Mouse (Mus musculus) lung, adult 2 months (tissue): ENCODE measurements around the gene Tbata. TPM values are rescaled to one million over a fixed set of nuclear protein-coding genes. Genes with fewer than 3 reads are reported as not detected.
A peak's percentile ranks its signal among the peaks of the same experiment; 100 is the strongest.

Experiments used
- DNase-seq: peaks from one replicate; pipeline ENCODE4 v3.0.0; 2022
- H3K4me1 ChIP-seq: fragments of 200-500 bp; 2 replicates; pipeline ENCODE4 v1.6.1; 2011; ENCODE audit warnings: low read length; ENCODE audit not compliant: control insufficient read depth, insufficient read depth
- H3K4me3 ChIP-seq: fragments of 200-500 bp; replicated peaks from 2 replicates; pipeline ENCODE3; 2011; ENCODE audit warnings: low read depth, mild to moderate bottlenecking, control low read depth, low read length; ENCODE audit errors: extremely low read depth
- CTCF ChIP-seq: fragments of 200-500 bp; IDR thresholded peaks from 2 replicates; pipeline ENCODE4 v1.5.1; 2011; ENCODE audit warnings: mild to moderate bottlenecking, low read length, control low read depth; ENCODE audit not compliant: insufficient read depth
- POLR2A ChIP-seq: fragments of 200-500 bp; IDR thresholded peaks from 2 replicates; pipeline ENCODE4 v1.6.1; 2011; ENCODE audit warnings: low read depth, mild to moderate bottlenecking, control low read depth, low read length, borderline replicate concordance; ENCODE audit errors: extremely low read depth
- WGBS: fragments of 180-500 bp; shearing (Covaris S2); methylation state at CpG from one replicate; pipeline ENCODE4 v1.1.7; 2018; 5-methylcytosine and 5-hydroxymethylcytosine counted together
- polyA plus RNA-seq: library from polyadenylated mRNA; depleted of rRNA; stranded (reverse); fragments of >200 nt; gene quantifications from 2 replicates; pipeline ENCODE4 v1.2.3, GENCODE M21; 2012; rRNA removed

The Tbata gene
- polyA plus RNA-seq: 3.8 and 4.1 TPM in 2 replicates

DNA sequence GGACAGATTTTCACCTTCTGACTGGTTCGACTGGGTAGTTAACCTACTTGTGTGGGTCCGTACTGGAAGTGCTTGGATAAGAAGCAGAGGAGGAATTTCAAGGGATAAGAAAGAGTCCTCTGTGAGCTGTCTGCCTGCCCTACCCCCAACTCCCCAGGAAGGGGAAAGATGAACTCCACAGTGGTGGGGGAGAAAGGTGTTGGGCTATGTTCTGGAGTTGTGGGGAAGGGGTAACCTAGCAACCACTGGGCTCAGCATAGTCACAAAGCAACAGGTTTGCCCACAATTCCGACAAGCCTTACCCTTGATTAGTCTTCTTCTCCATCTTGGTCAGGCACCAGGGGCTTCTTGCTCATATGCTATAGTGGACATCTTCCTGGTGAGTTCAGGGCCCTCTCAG, at the start of gene Tbata:
Gene Tbata, plus strand, starts transcription at position 301 of the 400 bp plus-strand sequence.
- no peak for DNase-seq
- 58% methylated on average over 3 of the region's 3 CpGs for WGBS
- no peaks in the 10 kb centered on the region for H3K4me1 ChIP-seq
- no peak for TF ChIP-seq POLR2A
- TF ChIP-seq CTCF: no peak
- H3K4me3 ChIP-seq: no peak within 1 kb of the TSS

DNA sequence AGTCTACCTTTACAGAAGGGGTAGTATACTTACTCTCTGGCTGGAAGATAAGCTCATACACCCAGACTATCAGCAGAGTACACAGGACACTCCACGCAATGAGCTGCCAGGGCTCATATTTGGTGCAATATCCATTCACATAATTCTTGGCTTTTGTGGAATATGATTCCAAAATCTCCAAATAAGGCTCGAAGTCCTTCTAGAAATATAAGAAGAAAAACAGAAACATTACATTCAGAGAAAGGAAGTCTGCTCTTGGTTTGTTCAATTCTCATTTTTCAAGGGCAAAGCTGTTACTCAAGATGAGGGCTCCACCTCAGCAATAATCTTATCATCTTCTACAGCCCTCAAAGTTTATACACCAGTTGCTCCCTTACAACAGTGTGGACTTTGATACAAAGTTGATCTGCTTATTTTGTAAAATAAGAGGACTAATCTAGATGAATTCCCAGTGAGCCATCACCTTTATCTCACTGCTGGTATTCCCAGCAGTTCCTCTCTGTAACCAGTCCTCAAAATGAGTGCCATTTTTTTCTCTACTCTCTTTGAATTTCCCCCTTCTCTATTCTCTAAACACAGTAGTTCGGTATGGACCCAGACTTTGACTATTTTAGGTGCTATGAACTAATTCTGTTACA, 48.4 kb upstream of the Tbata start:
- DNase-seq: no peak
- Histone ChIP-seq H3K4me1 (no peaks in the 10 kb centered on the region), H3K4me3 (no peak overlapping the region)
- no peak for TF ChIP-seq POLR2A
- no peak for TF ChIP-seq CTCF
- 80% methylated on average over 3 of the region's 3 CpGs for WGBS

DNA sequence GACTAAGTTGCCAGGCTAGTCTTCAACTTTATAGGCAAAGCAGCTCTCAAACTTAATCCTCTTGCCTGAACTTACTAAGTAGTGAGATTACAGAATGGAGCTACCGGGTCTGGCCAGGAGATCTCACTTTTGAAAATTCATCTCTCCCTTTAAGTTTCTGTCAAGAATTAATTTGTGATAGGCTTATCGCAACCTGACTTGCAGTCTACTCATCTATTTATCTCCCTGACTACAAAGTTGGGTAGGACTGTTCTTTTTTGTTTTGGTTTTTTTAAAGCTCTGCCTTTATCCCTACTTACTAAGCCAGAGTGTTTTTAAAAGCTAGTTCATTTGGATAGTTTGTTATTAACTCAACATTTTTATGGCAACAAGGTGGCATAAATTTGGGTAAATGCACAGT, 47.3 kb upstream of the Tbata start:
- no peak overlapping the region for H3K4me3 ChIP-seq
- no peak for TF ChIP-seq POLR2A
- TF ChIP-seq CTCF: no peak
- 92% methylated on average over 2 of the region's 2 CpGs for WGBS

DNA sequence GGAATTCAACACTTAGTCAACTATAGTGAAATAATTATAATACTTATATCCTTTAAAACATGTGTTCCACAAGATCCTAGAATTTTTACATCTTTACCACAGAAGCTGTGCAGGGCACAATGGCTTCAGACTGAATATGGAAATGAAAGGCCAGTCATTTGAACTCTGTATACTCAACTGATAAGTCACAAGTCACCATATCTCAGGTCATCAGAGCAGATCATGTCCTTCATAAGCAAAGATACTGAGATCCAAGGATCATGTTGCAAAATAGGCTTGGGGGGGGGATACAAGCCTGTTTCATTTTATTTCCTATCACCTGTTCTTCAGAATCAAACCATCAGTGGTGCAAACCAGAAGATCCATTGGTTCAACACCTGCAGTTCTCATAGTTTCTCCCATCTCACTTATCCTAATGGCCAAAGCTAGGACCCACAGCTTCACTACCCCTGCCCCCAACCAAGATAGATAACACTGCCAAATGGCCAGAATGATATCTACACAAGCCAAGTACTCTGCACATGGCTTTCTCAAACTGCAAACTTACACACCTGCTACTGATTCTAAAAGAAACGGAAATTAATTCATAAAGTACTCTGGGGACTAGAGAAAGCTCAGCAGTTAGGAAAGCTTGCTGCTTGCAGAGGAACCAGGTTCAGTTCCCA, 42.9 kb upstream of the Tbata start:
- no peak for TF ChIP-seq CTCF
- TF ChIP-seq POLR2A: no peak
- no peak overlapping the region for H3K4me3 ChIP-seq
- no peak for DNase-seq
- H3K4me1 ChIP-seq: no peaks in the 10 kb centered on the region
- WGBS: 93% methylated on average over 1 of the region's 1 CpGs

More for the DNA sequence above, 47.3 kb upstream of the Tbata start:
- H3K4me1 ChIP-seq: no peaks in the 10 kb centered on the region
- no peak for DNase-seq

DNA sequence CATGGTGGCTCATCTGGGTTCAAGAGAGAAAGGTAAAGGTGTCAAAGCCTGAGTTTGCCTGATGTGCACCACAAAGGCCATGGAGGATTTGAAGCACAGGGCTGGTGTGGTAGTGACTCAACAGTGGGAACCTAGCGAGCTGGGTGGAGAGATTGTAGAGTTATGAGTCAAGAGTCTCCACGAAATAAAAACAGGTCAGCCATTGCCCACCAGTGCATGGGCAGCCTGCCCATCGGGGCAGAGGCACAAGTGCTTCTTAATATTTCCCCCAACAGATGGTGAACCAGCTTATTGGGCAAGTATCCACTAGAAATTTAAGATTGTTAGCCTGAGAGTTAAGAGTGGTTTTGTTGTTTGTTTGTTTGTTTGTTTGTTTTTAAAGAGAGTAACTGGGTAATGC, 40.8 kb upstream of the Tbata start:
- 67% methylated on average over 3 of the region's 3 CpGs for WGBS
- H3K4me1 ChIP-seq: peaks cover 5% of the 10 kb centered on the region
- no peak overlapping the region for H3K4me3 ChIP-seq
- no peak for DNase-seq
- TF ChIP-seq CTCF: no peak
- no peak for TF ChIP-seq POLR2A

DNA sequence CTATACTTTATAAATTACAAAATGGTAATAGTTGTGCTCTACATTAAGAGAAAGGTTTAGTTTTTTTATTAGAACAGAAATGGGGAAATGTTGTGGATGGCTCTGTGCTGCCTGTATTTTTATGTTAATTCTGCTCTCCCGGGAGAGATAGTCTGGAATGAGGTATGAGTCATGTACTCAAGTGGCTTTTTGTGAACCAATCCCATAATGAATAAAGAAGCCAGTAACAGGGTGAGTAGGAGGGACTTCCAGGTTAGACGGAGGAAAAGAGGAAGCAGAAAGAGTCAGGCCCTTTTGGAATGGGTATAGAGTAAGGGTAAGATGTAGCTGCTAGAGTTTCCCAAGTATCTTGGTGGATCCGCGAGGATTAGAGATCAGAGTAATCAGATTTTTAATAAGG, 37.7 kb upstream of the Tbata start:
- H3K4me1 ChIP-seq: peaks cover 5% of the 10 kb centered on the region
- no peak for DNase-seq
- WGBS: 70% methylated on average over 4 of the region's 4 CpGs
- H3K4me3 ChIP-seq: no peak overlapping the region
- TF ChIP-seq POLR2A (no peak), CTCF (no peak)

DNA sequence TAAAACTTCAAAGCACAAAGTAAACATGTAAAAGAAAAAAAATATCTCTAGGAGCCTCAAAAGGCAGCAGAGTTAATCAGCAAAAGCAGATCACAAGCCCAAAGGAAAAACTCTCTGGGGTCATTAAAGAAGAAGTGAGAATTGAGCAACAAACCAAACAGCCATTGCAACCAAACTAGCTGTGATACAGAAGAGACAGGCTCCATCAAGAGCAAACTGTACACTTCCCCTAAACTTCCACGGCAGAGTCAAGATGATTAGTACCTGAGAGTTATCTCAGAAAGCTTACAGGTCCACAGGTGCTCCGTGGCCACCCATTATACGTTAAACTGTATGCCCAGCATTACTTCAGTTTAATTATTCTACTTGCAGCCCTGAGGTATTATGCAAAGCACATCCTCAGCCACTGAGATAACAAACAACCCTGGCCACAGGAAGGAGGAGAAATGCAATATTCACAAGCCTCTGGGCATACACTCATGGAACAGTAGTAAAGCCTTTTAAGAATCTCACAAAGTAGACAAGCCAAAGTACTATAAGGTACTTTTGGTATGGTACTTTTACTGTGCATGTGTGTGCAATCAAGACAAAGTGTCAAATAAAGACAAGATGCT, 36.4 kb upstream of the Tbata start:
- no peak for DNase-seq
- TF ChIP-seq CTCF (no peak), POLR2A (no peak)
- WGBS: 44% methylated on average over 3 of the region's 3 CpGs
- Histone ChIP-seq H3K4me1 (peaks cover 5% of the 10 kb centered on the region), H3K4me3 (no peak overlapping the region)

DNA sequence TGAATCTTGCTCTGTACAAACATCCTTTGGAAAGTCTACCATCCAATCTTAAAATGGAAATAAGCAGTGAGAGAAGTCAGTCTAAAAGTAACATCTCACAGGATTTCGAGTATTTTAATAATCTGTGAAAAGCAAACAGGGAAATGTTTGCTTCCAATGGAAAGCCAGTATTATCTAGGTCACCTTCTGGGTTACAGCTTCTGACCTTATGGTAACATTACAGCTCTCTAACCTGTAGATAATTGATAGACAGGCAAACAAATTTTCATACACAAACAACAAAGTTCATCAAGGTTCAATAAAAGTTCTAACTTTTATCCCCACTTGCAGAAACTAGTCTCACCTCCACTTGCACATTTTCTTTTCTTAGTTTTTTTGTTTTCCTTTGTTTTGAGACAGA, 34.2 kb upstream of the Tbata start:
- TF ChIP-seq CTCF: no peak
- TF ChIP-seq POLR2A: no peak
- Histone ChIP-seq H3K4me1 (peaks cover 5% of the 10 kb centered on the region), H3K4me3 (no peak overlapping the region)
- WGBS: 61% methylated on average over 1 of the region's 1 CpGs
- DNase-seq: no peak

DNA sequence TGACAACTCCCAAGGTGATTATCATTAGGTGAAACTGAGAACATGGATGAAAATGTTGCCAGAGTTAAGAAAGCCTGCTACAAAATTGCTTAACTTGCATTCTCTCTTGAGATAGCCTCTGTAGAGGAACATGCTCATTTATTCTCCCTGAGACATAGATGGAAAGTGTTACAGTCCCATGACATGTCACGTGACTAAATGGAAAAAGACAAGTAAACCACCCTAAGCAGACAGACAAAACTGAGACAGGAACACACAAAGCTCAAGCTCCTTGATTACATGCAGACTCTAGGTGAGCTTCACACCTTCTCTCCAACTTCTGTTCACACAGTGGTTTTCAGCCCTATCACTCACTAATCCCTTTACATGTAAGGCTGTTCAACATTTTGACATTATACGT, 28.4 kb upstream of the Tbata start:
- H3K4me3 ChIP-seq: no peak overlapping the region
- 83% methylated on average over 2 of the region's 2 CpGs for WGBS
- no peak for TF ChIP-seq CTCF
- TF ChIP-seq POLR2A: no peak
- peaks cover 2% of the 10 kb centered on the region; the same call in 1 of the 2 replicates for H3K4me1 ChIP-seq
- no peak for DNase-seq

DNA sequence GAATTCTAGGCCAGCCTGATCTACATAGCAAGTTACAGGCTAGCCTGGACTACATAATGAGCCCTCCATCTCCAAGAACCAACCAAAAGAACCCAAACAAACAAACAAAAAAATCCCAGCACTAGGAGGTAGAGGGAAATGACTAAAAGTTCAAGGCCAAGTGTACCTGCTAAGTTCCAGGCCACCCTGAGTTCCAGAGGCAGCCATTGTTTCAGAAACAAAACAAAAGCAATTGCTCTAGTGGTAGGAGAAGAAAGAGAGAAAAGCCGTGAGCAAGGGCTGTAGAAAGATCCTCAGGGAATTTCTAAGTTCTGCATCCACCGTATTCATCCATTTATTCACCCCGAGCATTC, 26.0 kb upstream of the Tbata start:
- no peak for TF ChIP-seq CTCF
- no peak for TF ChIP-seq POLR2A
- no peak for DNase-seq
- under 1% methylated on average over 3 of the region's 3 CpGs for WGBS
- peak overlapping the region; percentile 56 for H3K4me3 ChIP-seq
- H3K4me1 ChIP-seq: peaks cover 2% of the 10 kb centered on the region; the same call in 1 of the 2 replicates
